Mouse (Mus musculus) right cerebral cortex, postnatal 25 days (tissue): Measurements from ENCODE around the gene Tbc1d17.

Experiments used
- DNase-seq: peaks from one replicate; pipeline ENCODE4 v3.0.0; 2022

Tbc1d17 gene

GRCm38 (mm10) chr7:44852259-44853027 is 3.6 kb upstream of the Tbc1d17 start:
- no peak for DNase-seq

DNA sequence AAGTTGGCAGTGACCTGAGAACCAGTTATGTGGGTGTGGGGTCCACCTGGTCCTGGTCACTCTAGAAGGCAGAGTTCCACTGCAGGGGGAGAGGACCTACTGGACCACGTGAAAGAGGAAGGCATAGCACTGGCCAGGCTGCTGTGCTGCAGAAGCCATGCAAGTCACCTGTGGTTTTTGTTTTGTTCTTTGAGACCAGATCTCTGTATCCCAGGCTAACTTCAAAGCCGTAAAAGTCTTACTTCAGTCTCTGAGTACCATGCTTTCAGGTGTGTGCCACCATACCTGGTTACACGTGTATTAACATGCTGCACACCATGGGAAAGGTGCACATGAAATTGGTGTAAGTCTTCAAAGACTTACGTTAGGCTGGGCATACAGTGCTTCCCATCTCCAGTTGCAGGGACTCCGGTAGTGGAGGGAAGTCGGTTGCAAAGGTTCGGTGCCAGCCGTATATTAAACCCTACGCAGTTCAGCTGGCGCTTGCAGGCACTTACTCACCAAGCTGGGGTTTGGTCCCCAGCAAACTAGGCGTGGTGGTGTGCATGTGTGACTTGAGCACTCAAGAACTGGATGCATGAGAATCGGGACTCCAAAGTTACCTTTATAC is 2.9 kb upstream of the Tbc1d17 start:
- DNase-seq = no peak

DNA sequence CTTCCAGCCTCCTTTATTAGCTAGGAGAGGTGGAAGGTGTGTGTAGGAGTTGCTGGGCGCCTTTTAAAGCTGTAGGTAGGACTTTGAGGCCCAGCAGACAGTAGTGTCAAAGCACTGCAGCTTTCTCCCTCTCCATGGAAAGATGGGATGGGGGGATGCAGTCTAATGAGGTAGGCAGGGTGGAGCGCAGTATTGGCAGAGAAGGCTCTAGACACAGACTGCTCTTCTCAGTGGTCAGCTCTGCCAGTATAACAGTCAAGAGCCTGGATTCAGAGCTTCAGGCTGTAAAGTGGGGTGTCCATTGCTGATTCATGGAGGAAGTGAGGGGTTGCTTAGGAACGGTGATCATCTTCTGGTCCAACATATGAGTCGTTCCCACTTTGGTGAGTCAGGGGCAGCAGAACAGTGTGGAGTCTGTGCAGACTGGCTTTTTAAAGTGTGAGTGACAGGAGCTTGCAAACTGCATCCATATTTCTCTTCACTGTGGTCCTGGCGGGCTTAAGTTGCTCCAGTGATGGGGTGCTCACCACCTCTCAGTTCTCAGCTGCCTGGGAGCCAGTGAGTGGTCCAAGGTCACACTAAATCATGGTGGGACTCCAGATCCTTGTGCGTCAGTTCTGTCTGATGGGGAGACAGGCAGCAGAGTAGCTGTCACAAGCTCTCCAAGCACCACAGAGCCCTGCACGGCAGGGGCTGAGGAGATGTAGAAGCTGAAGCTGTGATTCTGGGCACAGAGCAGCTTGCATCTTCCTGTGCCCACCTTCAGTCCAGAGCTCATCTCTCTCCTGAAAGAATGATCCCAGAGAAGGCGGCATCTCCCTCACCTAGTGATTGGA is 2.1 kb upstream of the Tbc1d17 start:
- DNase-seq = no peak

GRCm38 (mm10) chr7:44850146-44850545 is 1.3 kb upstream of the Tbc1d17 start:
- peak; percentile 74 for DNase-seq

DNA sequence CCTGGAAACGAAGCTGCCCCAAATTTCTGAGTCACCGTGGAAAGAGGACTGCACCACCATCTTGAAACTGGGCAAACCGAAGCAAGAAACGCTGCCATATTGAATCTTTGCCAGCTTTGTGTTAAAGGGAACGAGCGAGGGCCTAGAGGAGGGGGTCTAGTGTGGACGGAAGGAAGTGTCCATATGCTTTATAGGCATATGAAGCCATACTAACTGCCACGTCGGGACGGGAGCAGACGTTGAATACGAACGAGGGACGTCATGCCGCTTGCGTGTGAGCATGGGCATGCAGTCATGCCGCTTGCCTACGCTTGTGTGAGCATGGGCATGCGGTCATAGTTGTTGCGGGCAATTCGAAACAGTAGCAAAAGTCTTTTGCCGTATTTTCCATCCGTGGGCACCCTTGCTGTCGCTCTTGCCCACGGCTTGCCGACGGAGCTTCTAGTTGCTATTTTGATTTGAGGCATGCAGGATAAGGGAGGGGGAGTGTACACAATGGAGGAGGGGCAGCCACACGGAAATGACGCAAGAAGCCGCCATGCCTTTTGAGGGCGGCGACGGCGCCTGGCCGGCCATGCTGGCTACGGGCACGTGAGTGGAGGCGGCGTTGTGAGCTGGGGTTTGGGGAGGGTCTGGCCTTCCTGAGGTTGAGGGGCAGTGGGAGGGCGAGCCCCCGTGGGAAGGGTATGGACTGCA is 685 bp upstream of the Tbc1d17 start:
- peak; percentile 92 for DNase-seq

DNA sequence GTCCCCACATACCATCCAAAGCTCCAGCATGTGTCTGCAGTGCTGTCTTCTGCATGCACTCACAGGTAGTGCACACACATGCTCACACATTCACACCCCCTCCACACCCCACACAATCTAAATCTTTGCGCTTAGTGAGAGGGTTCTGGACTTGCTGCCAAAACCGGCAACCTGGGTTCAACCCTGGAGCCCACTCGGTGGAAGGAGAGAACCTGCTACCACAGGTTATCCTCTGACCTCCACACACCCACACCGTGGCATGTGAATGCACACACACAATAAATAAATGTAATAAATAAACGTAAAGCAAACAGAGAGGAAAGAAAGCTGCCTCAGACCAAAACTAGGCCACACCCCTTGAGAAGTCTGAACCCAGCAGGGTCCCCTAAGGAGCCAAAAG is 1.1 kb downstream of the Tbc1d17 start:
- no peak for DNase-seq

GRCm38 (mm10) chr7:44846804-44847203 is 2.1 kb downstream of the Tbc1d17 start:
- DNase-seq = no peak

DNA sequence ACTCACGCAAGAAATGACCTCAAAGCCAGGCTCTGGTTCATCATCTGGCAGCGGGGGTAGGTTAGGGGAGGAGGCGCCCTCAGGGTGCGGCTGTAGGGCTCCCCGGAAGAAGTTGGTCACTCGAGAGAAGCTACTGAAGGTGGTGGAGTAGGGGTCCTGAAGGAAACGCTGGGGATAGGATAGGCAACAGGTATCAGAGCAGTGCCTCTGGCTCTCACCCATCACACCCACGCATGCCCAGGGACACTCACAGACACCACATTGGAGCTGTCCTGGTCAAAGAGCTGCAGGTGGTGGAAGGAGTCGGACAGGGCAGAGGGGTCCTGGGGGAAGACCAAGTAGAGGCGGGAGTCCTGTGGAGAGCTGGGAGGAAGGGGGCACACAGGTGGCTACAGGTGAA is 3.9 kb downstream of the Tbc1d17 start:
- DNase-seq = no peak

DNA sequence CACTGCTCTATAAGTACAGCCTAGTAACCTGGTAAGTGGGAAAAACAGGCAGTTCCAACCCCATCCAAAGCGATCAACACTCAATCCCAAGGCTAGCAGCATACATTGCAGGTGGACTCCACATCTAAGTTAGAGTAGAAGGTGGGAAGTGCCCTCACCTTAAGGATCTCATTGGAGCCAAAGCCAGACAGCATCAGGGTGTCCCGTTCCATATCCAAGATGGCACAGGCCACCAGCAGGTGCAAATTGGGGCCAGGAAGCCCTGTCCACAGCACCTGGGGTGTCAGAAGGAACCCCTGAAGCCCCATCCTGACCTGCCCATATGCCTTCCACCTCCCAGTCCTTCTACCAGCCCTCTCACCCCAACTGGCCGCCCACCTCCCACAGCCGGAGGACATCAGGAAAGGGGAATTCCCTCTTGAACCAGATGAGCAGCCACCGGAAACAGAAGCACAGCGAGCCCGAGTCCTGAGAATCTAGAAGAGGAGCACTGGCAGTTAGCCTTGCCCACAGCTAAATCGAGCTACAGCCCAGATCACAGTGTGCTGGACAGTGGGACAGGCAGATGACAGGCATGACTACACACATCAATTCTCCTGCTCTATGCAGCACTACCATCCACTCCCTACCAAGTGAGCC is 6.9 kb downstream of the Tbc1d17 start:
- DNase-seq = no peak

- DNase-seq = no peak
Measured at GRCm38 (mm10) chr7:44840426-44840825, 8.5 kb downstream of the Tbc1d17 start.

DNA sequence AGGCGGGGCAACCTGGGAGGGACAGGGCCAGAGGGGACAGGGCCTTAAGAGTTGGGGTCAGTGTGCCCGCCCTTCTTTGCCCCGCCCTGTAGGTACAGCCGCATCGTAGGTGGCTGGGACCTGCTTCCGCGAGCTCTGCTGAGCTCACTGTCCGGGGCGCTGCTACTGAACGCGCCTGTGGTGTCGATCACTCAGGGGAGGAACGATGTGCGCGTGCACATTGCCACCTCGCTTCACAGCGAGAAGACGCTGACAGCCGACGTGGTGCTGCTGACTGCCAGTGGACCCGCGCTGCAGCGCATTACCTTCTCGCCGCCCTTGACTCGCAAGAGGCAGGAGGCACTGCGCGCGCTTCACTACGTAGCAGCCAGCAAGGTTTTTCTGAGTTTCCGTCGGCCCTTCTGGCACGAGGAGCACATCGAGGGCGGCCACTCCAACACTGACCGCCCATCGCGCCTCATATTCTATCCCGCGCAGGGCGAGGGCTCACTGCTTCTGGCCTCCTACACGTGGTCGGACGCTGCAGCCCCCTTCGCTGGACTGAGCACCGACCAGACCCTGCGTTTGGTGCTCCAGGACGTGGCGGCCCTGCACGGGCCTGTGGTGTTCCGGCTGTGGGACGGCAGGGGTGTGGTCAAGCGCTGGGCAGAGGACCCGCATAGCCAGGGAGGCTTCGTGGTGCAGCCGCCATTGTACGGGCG is 9.2 kb downstream of the Tbc1d17 start:
- DNase-seq = peak; percentile 60

DNA sequence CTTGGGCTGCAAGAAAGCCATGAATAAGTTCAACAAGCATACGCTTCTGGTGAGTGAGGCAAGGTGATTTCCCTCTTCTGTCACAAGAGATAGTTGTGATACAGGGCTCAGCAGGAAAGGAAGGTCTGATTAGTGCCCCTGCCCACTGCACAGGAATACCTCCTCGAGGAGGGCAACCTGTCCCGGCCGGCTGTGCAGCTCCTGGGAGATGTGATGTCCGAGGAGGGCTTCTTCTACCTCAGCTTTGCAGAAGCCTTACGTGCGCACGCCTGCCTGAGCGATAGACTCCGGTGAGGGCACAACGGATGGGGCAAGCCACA is 9.7 kb downstream of the Tbc1d17 start:
- no peak for DNase-seq

- DNase-seq = no peak
Measured at GRCm38 (mm10) chr7:44838073-44838472, 10.8 kb downstream of the Tbc1d17 start.

DNA sequence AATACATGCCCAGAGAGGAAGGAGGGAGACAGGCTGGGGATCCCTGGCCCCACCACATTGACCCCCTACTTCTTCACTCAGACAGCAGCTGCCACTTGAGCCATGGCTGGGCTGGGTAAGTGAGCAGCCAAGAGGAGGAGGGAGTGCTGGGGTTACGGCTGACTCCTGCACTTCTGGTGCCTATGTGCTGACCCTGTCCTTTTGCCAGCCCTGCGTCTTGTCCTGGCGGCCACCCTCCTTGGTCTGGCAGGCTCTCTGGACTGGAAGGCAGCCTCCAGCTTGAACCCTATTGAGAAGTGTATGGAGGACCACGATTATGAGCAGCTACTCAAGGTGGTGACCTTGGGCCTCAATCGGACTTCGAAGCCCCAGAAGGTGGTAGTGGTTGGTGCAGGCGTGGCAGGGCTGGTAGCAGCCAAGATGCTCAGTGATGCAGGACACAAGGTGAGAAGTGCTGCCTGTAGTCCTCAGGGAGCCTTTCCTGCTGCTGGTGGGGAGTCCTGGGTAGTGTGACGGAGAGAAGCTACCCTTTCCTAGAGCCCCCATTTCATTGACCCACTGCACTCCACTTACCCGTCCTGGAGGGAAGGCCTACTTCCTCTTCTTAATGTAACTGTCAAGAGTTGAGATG is 12.3 kb downstream of the Tbc1d17 start:
- DNase-seq = no peak

DNA sequence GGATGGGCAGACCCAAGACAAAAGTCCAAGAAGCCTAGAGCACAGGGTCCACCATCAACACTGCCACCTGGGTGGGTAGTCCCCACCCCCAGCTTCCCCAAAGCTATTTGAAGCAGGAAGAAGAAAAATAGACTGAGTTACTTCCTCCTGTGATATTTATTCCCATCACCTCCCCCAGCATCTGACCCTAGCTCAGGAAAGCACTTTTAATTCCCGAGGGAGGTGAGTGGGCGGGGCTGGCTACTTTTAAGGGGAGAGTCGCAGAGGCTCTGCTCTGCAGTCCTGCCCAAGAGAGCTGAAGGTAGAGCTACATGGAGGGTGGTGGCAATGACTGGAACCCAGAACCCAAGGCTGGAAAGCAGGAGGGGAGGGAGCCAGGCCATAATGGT is 12.9 kb downstream of the Tbc1d17 start:
- DNase-seq = no peak

DNA sequence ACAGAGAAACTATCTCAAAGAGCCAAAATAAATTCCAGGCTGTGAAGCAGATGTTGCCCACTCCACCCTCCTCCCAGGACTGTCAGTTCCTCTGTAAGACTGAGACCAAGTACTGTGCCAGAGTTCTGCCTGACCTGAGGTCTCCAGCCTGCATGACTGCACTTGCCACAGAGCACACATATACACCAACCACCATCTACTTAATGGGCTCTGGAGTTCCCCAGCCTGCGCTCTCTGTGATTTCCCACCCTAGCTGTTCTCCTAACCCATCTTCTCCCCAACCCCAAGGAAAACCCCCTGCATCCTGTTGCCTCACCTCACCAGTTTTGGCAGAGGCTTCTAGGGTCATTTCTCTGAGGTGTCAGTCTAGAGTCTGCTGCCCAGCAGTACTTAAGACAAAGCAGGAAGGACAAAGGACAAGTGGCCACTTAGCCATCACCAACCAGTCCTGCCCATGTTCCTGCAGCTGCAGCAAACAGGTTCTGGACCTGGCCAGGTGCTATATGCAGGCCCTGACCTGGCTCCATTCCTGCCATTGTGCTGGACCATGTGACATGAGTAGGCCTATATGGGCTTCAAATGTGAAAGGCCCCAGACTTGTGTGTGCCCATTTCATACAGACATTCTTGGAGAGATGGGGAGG is 13.4 kb downstream of the Tbc1d17 start:
- DNase-seq = no peak

DNA sequence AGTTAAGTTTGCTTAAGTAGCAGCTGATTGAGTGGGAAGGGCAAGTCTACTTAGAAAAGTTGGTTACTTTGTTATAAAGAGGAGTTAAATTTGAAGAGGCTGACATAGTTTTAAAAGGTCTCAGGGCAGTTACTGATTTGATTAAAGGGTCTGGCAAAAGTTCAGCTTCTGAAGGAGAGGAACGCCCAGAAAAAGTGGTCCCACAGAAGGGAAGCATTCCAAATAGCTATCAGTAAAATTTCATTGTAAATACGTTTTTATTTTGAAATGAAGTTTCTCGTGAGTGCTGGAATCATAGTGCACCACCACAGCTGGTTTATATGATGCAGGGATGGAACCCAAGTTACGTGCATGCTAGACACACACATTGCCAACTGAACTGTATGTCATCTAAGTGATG is 16.1 kb downstream of the Tbc1d17 start:
- DNase-seq = no peak

DNA sequence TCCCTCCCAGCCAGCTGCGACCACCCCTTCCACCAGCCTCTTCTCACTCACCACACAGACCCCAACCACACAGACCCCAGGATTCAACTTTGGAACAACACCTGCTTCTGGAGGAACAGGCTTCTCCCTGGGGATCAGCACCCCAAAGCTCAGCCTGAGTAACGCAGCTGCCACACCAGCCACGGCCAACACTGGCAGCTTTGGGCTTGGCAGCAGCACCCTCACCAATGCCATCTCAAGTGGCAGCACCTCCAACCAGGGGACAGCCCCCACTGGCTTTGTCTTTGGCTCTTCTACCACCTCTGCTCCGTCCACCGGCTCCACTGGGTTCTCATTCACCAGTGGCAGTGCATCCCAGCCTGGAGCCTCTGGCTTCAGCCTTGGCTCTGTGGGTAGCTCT is 20.2 kb downstream of the Tbc1d17 start:
- DNase-seq = no peak

GRCm38 (mm10) chr7:44826771-44827170 is 22.1 kb downstream of the Tbc1d17 start:
- DNase-seq = no peak

GRCm38 (mm10) chr7:44824872-44825271 is 24.0 kb downstream of the Tbc1d17 start:
- DNase-seq = peak; percentile 67

DNA sequence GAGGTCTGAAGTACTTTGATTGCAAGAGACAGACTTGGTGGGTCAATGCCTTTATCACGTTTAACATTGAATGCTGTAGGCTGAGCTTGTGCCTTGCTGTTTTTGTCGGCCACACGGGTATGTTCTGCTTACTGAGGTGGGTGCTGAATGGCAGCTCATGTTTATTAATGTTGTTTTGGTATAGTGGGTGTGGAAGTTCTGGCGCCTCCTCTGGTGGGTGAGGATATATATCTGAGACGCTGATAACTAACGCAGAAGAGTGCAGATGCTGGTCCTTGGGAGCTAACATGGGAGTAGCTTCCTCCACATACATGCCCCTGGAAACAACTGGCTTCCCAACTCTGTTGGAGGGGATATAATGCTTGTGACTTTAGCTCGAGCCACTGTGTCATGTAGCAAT is 25.5 kb downstream of the Tbc1d17 start:
- DNase-seq = no peak
